Mouse (Mus musculus): ENCODE results near the gene Stambp.
A peak's percentile ranks its signal among the peaks of the same experiment; 100 is the strongest.
"Not testable (repeated sequence)": the region's sequence is repeated elsewhere in the genome, so short reads cannot be mapped to it uniquely, and the experiment has no call there.

Gene Stambp

GRCm38 (mm10) chr6:83572671-83573070 lies at the start of gene Stambp:
TSS of gene Stambp (minus strand) at chr6:83572729.
- DNase-seq (ENCODE audit: low spot score): peak; percentile 26

- peak; percentile 28 for DNase-seq (ENCODE audit: low spot score)
Observed at GRCm38 (mm10) chr6:83619955-83620354, 47.4 kb upstream of the Stambp start.

GRCm38 (mm10) chr6:83617581-83618335 lies 45.2 kb upstream of the Stambp start:
- no peak for DNase-seq (ENCODE audit: low spot score)

GRCm38 (mm10) chr6:83616512-83616911 lies 44.0 kb upstream of the Stambp start:
- DNase-seq (ENCODE audit: low spot score): peak; percentile 19

- no peak for DNase-seq (ENCODE audit: low spot score)
Observed at GRCm38 (mm10) chr6:83614469-83614868, 41.9 kb upstream of the Stambp start.

- no peak for DNase-seq (ENCODE audit: low spot score)
Observed at GRCm38 (mm10) chr6:83612976-83613375, 40.4 kb upstream of the Stambp start.

GRCm38 (mm10) chr6:83599636-83600174 lies 27.2 kb upstream of the Stambp start:
- no peak for DNase-seq (ENCODE audit: low spot score)

- DNase-seq (ENCODE audit: low spot score): peak; percentile 38
Observed at GRCm38 (mm10) chr6:83599060-83599550, 26.6 kb upstream of the Stambp start.

GRCm38 (mm10) chr6:83598646-83599045 lies 26.1 kb upstream of the Stambp start:
- DNase-seq (ENCODE audit: low spot score): peak; percentile 78

- DNase-seq (ENCODE audit: low spot score): no peak
Observed at GRCm38 (mm10) chr6:83597988-83598387, 25.5 kb upstream of the Stambp start.

GRCm38 (mm10) chr6:83595035-83595434 lies 22.5 kb upstream of the Stambp start:
- DNase-seq (ENCODE audit: low spot score): no peak

- DNase-seq (ENCODE audit: low spot score): no peak
Observed at GRCm38 (mm10) chr6:83593896-83594295, 21.4 kb upstream of the Stambp start.

- DNase-seq (ENCODE audit: low spot score): no peak
Observed at GRCm38 (mm10) chr6:83592051-83592450, 19.5 kb upstream of the Stambp start.

- no peak for DNase-seq (ENCODE audit: low spot score)
Observed at GRCm38 (mm10) chr6:83590301-83590700, 17.8 kb upstream of the Stambp start.

- DNase-seq (ENCODE audit: low spot score): not testable (repeated sequence)
Observed at GRCm38 (mm10) chr6:83587191-83587590, 14.7 kb upstream of the Stambp start.

GRCm38 (mm10) chr6:83585328-83585727 lies 12.8 kb upstream of the Stambp start:
- not testable (repeated sequence) for DNase-seq (ENCODE audit: low spot score)

- DNase-seq (ENCODE audit: low spot score): no peak
Observed at GRCm38 (mm10) chr6:83583591-83583990, 11.1 kb upstream of the Stambp start.

- peak; percentile 80 for DNase-seq (ENCODE audit: low spot score)
Observed at GRCm38 (mm10) chr6:83582938-83583270, 10.4 kb upstream of the Stambp start.

GRCm38 (mm10) chr6:83582135-83582937 lies 9.8 kb upstream of the Stambp start:
- no peak for DNase-seq (ENCODE audit: low spot score)

GRCm38 (mm10) chr6:83577534-83577933 lies 5.0 kb upstream of the Stambp start:
- no peak for DNase-seq (ENCODE audit: low spot score)

- DNase-seq (ENCODE audit: low spot score): no peak
Observed at GRCm38 (mm10) chr6:83575609-83576008, 3.1 kb upstream of the Stambp start.

GRCm38 (mm10) chr6:83571840-83572667 lies 475 bp downstream of the Stambp start:
- peak; percentile 97 for DNase-seq (ENCODE audit: low spot score)
